Mouse (Mus musculus): ENCODE data around the gene Ccdc15. TPM values are rescaled to one million over a fixed set of nuclear protein-coding genes. Genes with fewer than 3 reads are reported as not detected.
A peak's percentile ranks its signal among the peaks of the same experiment; 100 is the strongest.

Gene Ccdc15
- 3.3 and 4.4 TPM in 2 replicates for polyA plus RNA-seq (2014; fragmentation: Nextera tagmentation; extraction: Ambion mirVana)

GRCm38 (mm10) chr9:37347988-37348642 lies at the start of gene Ccdc15:
Ccdc15 (minus strand) TSS chr9:37348432.
- H3K27me3 ChIP-seq (ENCODE audit: control insufficient read depth, insufficient read depth, low read length) = no peaks in the 10 kb centered on the region
- peak; percentile 97 for ATAC-seq (ENCODE audit: insufficient number of reproducible peaks, insufficient read depth, low FRiP score, low read depth)
- peak within 1 kb of the TSS; percentile 69 to 80 for H3K4me3 ChIP-seq (ENCODE audit: control insufficient read depth in 1 of 2, insufficient read depth in 1 of 2, low read depth in 1 of 2, low read length in 2 of 2)
- H3K4me2 ChIP-seq (ENCODE audit: low read length) = peak within 1 kb of the TSS; percentile 87
- peak within 1 kb of the TSS; percentile 92 for H3K9ac ChIP-seq (ENCODE audit: low read length)
- 0% methylated on average over 40 of the region's 41 CpGs for whole genome bisulfite sequencing
- H3K4me1 ChIP-seq (ENCODE audit: control insufficient read depth in 2 of 2, insufficient read depth in 2 of 2, low read length in 2 of 2) = peaks cover 2 to 10% of the 10 kb centered on the region in 2 experiments; a peak in 3 of 4 replicates
- no peaks in the 10 kb centered on the region for H3K9me3 ChIP-seq (ENCODE audit: control insufficient read depth, low read length)
- H3K27ac ChIP-seq (replicated peaks in 1 of 2; ENCODE audit: control insufficient read depth in 1 of 2, insufficient read depth in 1 of 2, low read depth in 2 of 2, low read length in 2 of 2) = peak within 1 kb of the TSS; percentile 89 to 91
- 0 out of 2 replicates have a peak, but pooled peaks cover 3% of the 10 kb centered on the region for H3K36me3 ChIP-seq (ENCODE audit: control insufficient read depth, insufficient read depth, low read length)

GRCm38 (mm10) chr9:37393482-37394131 lies 45.4 kb upstream of the Ccdc15 start:
- H3K4me1 ChIP-seq (ENCODE audit: control insufficient read depth in 2 of 2, insufficient read depth in 2 of 2, low read length in 2 of 2) = no peaks in the 10 kb centered on the region
- no peak overlapping the region for H3K4me2 ChIP-seq (ENCODE audit: low read length)
- no peak for ATAC-seq (ENCODE audit: insufficient number of reproducible peaks, insufficient read depth, low FRiP score, low read depth)
- H3K27me3 ChIP-seq (ENCODE audit: control insufficient read depth, insufficient read depth, low read length) = no peaks in the 10 kb centered on the region
- H3K4me3 ChIP-seq (ENCODE audit: control insufficient read depth in 1 of 2, insufficient read depth in 1 of 2, low read depth in 1 of 2, low read length in 2 of 2) = no peak overlapping the region
- no peak overlapping the region for H3K9ac ChIP-seq (ENCODE audit: low read length)
- no peaks in the 10 kb centered on the region for H3K36me3 ChIP-seq (ENCODE audit: control insufficient read depth, insufficient read depth, low read length)
- no peaks in the 10 kb centered on the region for H3K9me3 ChIP-seq (ENCODE audit: control insufficient read depth, low read length)
- no peak overlapping the region for H3K27ac ChIP-seq (replicated peaks in 1 of 2; ENCODE audit: control insufficient read depth in 1 of 2, insufficient read depth in 1 of 2, low read depth in 2 of 2, low read length in 2 of 2)
- 68% methylated on average over 8 of the region's 8 CpGs for WGBS

GRCm38 (mm10) chr9:37392071-37392470 lies 43.8 kb upstream of the Ccdc15 start:
- H3K9ac ChIP-seq (ENCODE audit: low read length) = no peak overlapping the region
- no peak overlapping the region for H3K27ac ChIP-seq (replicated peaks in 1 of 2; ENCODE audit: control insufficient read depth in 1 of 2, insufficient read depth in 1 of 2, low read depth in 2 of 2, low read length in 2 of 2)
- 0 out of 2 replicates have a peak, but pooled peaks cover 2% of the 10 kb centered on the region for H3K27me3 ChIP-seq (ENCODE audit: control insufficient read depth, insufficient read depth, low read length)
- no peak for ATAC-seq (ENCODE audit: insufficient number of reproducible peaks, insufficient read depth, low FRiP score, low read depth)
- H3K4me2 ChIP-seq (ENCODE audit: low read length) = no peak overlapping the region
- H3K4me1 ChIP-seq (ENCODE audit: control insufficient read depth in 2 of 2, insufficient read depth in 2 of 2, low read length in 2 of 2) = no peaks in the 10 kb centered on the region
- WGBS = 66% methylated on average over 2 of the region's 2 CpGs
- no peaks in the 10 kb centered on the region for H3K36me3 ChIP-seq (ENCODE audit: control insufficient read depth, insufficient read depth, low read length)
- no peaks in the 10 kb centered on the region for H3K9me3 ChIP-seq (ENCODE audit: control insufficient read depth, low read length)
- no peak overlapping the region for H3K4me3 ChIP-seq (ENCODE audit: control insufficient read depth in 1 of 2, insufficient read depth in 1 of 2, low read depth in 1 of 2, low read length in 2 of 2)

GRCm38 (mm10) chr9:37390891-37391290 lies 42.7 kb upstream of the Ccdc15 start:
- H3K9me3 ChIP-seq (ENCODE audit: control insufficient read depth, low read length) = no peaks in the 10 kb centered on the region
- whole genome bisulfite sequencing = 53% methylated on average over 2 of the region's 2 CpGs

GRCm38 (mm10) chr9:37384284-37385182 lies 36.3 kb upstream of the Ccdc15 start:
- Histone ChIP-seq H3K9ac (ENCODE audit: low read length) (peak overlapping the region; percentile 72), H3K4me2 (ENCODE audit: low read length) (peak overlapping the region; percentile 87), H3K4me3 (ENCODE audit: control insufficient read depth in 1 of 2, insufficient read depth in 1 of 2, low read depth in 1 of 2, low read length in 2 of 2) (peak overlapping the region; percentile 42 to 44), H3K27me3 (ENCODE audit: control insufficient read depth, insufficient read depth, low read length) (peaks cover 41% of the 10 kb centered on the region), H3K36me3 (ENCODE audit: control insufficient read depth, insufficient read depth, low read length) (no peaks in the 10 kb centered on the region), H3K4me1 (ENCODE audit: control insufficient read depth in 2 of 2, insufficient read depth in 2 of 2, low read length in 2 of 2) (peaks cover 0 to 3% of the 10 kb centered on the region in 2 experiments; a peak in 1 of 4 replicates), H3K9me3 (ENCODE audit: control insufficient read depth, low read length) (no peaks in the 10 kb centered on the region), H3K27ac (replicated peaks in 1 of 2; ENCODE audit: control insufficient read depth in 1 of 2, insufficient read depth in 1 of 2, low read depth in 2 of 2, low read length in 2 of 2) (no peak overlapping the region)
- 6% methylated on average over 54 of the region's 54 CpGs for WGBS
- peak; percentile 56; the same call in 1 of the 2 replicates for ATAC-seq (ENCODE audit: insufficient number of reproducible peaks, insufficient read depth, low FRiP score, low read depth)

More at GRCm38 (mm10) chr9:37390891-37391290, 42.7 kb upstream of the Ccdc15 start:
- no peak for ATAC-seq (ENCODE audit: insufficient number of reproducible peaks, insufficient read depth, low FRiP score, low read depth)
- Histone ChIP-seq H3K27ac (replicated peaks in 1 of 2; ENCODE audit: control insufficient read depth in 1 of 2, insufficient read depth in 1 of 2, low read depth in 2 of 2, low read length in 2 of 2) (no peak overlapping the region), H3K4me2 (ENCODE audit: low read length) (no peak overlapping the region), H3K4me3 (ENCODE audit: control insufficient read depth in 1 of 2, insufficient read depth in 1 of 2, low read depth in 1 of 2, low read length in 2 of 2) (no peak overlapping the region), H3K4me1 (ENCODE audit: control insufficient read depth in 2 of 2, insufficient read depth in 2 of 2, low read length in 2 of 2) (no peaks in the 10 kb centered on the region), H3K36me3 (ENCODE audit: control insufficient read depth, insufficient read depth, low read length) (no peaks in the 10 kb centered on the region), H3K27me3 (ENCODE audit: control insufficient read depth, insufficient read depth, low read length) (peaks cover 11% of the 10 kb centered on the region), H3K9ac (ENCODE audit: low read length) (no peak overlapping the region)

GRCm38 (mm10) chr9:37383161-37383560 lies 34.9 kb upstream of the Ccdc15 start:
- no peaks in the 10 kb centered on the region for H3K9me3 ChIP-seq (ENCODE audit: control insufficient read depth, low read length)
- 81% methylated on average over 6 of the region's 6 CpGs for WGBS
- H3K4me2 ChIP-seq (ENCODE audit: low read length) = no peak overlapping the region
- H3K36me3 ChIP-seq (ENCODE audit: control insufficient read depth, insufficient read depth, low read length) = no peaks in the 10 kb centered on the region
- H3K4me3 ChIP-seq (ENCODE audit: control insufficient read depth in 1 of 2, insufficient read depth in 1 of 2, low read depth in 1 of 2, low read length in 2 of 2) = no peak overlapping the region
- no peak for ATAC-seq (ENCODE audit: insufficient number of reproducible peaks, insufficient read depth, low FRiP score, low read depth)
- H3K27me3 ChIP-seq (ENCODE audit: control insufficient read depth, insufficient read depth, low read length) = peaks cover 41% of the 10 kb centered on the region
- no peak overlapping the region for H3K9ac ChIP-seq (ENCODE audit: low read length)
- H3K27ac ChIP-seq (replicated peaks in 1 of 2; ENCODE audit: control insufficient read depth in 1 of 2, insufficient read depth in 1 of 2, low read depth in 2 of 2, low read length in 2 of 2) = no peak overlapping the region
- H3K4me1 ChIP-seq (ENCODE audit: control insufficient read depth in 2 of 2, insufficient read depth in 2 of 2, low read length in 2 of 2) = peaks cover 0 to 3% of the 10 kb centered on the region in 2 experiments; a peak in 1 of 4 replicates

GRCm38 (mm10) chr9:37375718-37376117 lies 27.5 kb upstream of the Ccdc15 start:
- 85% methylated on average over 5 of the region's 5 CpGs for WGBS
- Histone ChIP-seq H3K27ac (replicated peaks in 1 of 2; ENCODE audit: control insufficient read depth in 1 of 2, insufficient read depth in 1 of 2, low read depth in 2 of 2, low read length in 2 of 2) (no peak overlapping the region), H3K27me3 (ENCODE audit: control insufficient read depth, insufficient read depth, low read length) (no peaks in the 10 kb centered on the region), H3K4me1 (ENCODE audit: control insufficient read depth in 2 of 2, insufficient read depth in 2 of 2, low read length in 2 of 2) (no peaks in the 10 kb centered on the region), H3K9me3 (ENCODE audit: control insufficient read depth, low read length) (no peaks in the 10 kb centered on the region), H3K4me2 (ENCODE audit: low read length) (no peak overlapping the region), H3K4me3 (ENCODE audit: control insufficient read depth in 1 of 2, insufficient read depth in 1 of 2, low read depth in 1 of 2, low read length in 2 of 2) (no peak overlapping the region), H3K9ac (ENCODE audit: low read length) (no peak overlapping the region), H3K36me3 (ENCODE audit: control insufficient read depth, insufficient read depth, low read length) (no peaks in the 10 kb centered on the region)
- no peak for ATAC-seq (ENCODE audit: insufficient number of reproducible peaks, insufficient read depth, low FRiP score, low read depth)
